Mouse (Mus musculus) cerebellum, adult 11-12 months (tissue): ENCODE data around the gene Angptl6.
A peak's percentile ranks its signal among the peaks of the same experiment; 100 is the strongest.
"Not testable (repeated sequence)": the region's sequence is repeated elsewhere in the genome, so short reads cannot be mapped to it uniquely, and the experiment has no call there.

Experiments
- DNase-seq: peaks from one replicate; pipeline ENCODE4 v3.0.0; 2022

Angptl6 gene

DNA sequence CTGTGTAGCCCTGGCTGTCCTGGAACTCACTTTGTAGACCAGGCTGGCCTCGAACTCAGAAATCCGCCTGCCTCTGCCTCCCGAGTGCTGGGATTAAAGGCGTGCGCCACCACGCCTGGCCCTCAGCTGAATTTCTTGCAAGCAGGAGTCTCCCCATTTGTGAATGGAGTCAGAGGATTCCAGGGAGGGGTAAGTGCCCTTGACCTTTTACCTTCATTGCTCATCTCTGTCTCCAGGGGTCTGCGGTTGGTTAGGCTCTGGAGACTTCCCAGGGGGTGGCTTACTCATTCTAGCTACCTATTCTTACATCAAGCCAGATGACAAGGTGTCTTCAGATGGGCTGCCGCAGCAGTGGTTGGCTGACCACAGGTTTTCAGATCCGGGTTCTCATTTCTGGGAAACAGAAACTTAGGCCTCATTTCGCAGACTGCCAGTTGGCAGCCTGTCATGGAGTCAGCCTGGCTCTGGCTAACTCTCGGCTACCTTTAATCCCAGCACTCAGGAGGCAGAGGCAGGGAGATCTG lies 44.0 kb downstream of the Angptl6 start:
- DNase-seq = not testable (repeated sequence)

DNA sequence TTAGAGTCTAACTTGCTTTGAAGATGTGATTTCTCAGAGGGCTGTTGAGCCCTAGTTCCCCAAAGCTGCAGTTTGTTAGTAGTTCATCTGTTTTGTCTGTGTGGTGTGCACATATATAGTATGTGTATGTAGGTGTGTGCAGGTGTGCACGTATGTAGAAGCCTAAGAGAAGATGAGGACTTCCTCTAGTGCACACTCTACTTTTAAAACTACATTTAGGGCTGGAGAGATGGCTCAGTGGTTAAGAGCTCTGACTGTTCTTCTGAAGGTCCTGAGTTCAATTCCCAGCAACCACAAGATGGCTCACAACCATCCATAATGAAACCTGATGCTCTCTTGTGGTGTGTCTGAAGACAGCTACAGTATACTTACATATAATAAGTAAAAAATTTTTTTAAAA lies 44.6 kb downstream of the Angptl6 start:
- no peak for DNase-seq

DNA sequence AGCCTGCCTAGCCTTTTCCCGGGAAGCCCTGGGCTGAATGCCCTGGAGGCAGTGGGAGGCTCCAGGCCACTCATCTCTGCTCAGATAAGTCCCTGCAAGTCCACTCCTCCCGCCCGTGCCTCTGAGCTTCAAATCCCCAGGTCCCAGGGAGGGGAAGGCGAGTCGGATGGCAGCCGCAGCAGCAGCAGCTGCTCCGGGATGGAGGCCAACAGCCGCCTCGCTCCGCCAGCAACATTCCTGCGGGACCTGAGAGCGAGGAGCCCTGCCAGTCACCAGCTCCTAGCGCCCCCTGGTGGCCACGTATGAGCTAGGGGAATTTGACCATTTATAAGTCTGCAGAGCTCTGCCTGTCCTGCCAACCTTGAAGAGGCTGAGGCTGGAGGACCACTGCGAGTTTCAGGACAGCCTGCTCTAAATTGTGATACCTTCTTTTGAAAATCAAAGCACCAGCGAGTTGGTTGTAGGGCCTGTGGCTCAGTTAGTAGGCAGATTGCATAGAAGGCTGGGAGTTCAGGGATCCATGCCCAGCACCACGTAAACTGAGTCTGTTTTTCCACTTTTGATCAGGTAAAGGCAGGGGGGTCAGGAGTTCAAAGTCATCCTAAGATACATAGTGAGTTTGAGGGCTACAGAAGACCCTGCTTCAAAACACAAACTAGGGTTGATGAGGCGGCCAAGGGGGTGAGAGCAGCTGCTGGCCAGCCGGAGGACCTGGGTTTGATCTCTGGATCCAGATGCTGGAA lies 48.5 kb downstream of the Angptl6 start:
- peak; percentile 87 for DNase-seq

DNA sequence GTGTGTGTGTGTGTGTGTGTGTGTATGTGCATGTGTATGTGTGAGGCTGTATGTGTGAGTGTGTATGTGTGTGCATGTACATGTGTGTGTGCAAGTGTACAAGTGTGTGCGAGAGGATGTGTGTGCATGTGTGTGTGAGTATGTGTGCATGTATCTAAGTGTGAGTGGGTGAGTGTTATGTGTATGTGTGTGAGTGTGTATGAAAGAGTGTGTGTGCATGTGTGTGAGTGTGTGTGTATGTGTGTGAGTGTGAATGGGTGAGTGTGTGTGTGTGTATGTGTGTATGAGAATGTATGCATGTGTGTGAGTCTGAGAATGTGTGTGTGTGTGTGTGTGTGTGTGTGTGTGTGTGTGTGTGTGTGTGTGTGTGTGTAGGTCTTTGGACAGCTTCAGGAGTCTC lies 51.4 kb downstream of the Angptl6 start:
- DNase-seq = no peak

DNA sequence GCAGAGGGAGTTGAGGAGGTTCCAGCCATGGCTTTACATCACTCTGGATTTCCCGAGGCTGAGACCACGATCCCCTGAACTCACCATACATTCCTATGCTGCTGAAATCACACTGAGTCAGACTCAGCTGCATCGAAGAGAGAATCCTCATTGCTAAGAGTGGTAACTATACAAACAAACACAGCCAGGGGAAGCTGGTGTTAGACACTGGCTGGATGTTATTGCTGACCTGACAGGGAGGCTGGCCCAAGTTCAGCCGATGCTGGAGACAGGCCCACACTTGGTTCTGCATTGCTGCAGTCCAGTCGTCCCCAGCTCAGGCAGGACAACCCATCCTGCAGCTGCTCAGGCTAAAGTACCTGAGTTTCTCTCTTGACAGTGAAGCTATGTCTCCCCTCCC lies 53.7 kb downstream of the Angptl6 start:
- no peak for DNase-seq
